Mouse (Mus musculus) testis, postnatal 10 days (tissue): ENCODE measurements around the gene Zfp281.

Experiments used
- DNase-seq: peaks from one replicate; pipeline ENCODE4 v3.0.0; 2021; ENCODE audit warnings: low spot score

Gene Zfp281

GRCm38 (mm10) chr1:136658456-136659227 is 33.9 kb downstream of the Zfp281 start:
- DNase-seq = no peak

- DNase-seq = no peak
These were observed 34.6 kb downstream of the Zfp281 start for GRCm38 (mm10) chr1:136659337-136659736.

- DNase-seq = no peak
These were observed 35.2 kb downstream of the Zfp281 start for GRCm38 (mm10) chr1:136659917-136660316.

- no peak for DNase-seq
These were observed 36.8 kb downstream of the Zfp281 start for GRCm38 (mm10) chr1:136661511-136661910.

GRCm38 (mm10) chr1:136661939-136662563 is 37.4 kb downstream of the Zfp281 start:
- no peak for DNase-seq

GRCm38 (mm10) chr1:136664921-136665582 is 40.4 kb downstream of the Zfp281 start:
- DNase-seq = no peak

GRCm38 (mm10) chr1:136666513-136666912 is 41.8 kb downstream of the Zfp281 start:
- DNase-seq = no peak

- no peak for DNase-seq
These were observed 45.2 kb downstream of the Zfp281 start for GRCm38 (mm10) chr1:136669926-136670325.

- DNase-seq = no peak
These were observed 45.7 kb downstream of the Zfp281 start for GRCm38 (mm10) chr1:136670421-136670820.

- DNase-seq = no peak
These were observed 47.2 kb downstream of the Zfp281 start for GRCm38 (mm10) chr1:136671767-136672434.

- DNase-seq = no peak
These were observed 47.9 kb downstream of the Zfp281 start for GRCm38 (mm10) chr1:136672564-136672963.

- DNase-seq = no peak
These were observed 48.6 kb downstream of the Zfp281 start for GRCm38 (mm10) chr1:136673293-136673692.

- no peak for DNase-seq
These were observed 50.1 kb downstream of the Zfp281 start for GRCm38 (mm10) chr1:136674548-136675455.

GRCm38 (mm10) chr1:136675736-136676444 is 51.2 kb downstream of the Zfp281 start:
- DNase-seq = no peak

- DNase-seq = no peak
These were observed 51.7 kb downstream of the Zfp281 start for GRCm38 (mm10) chr1:136676445-136676755.

GRCm38 (mm10) chr1:136677847-136678325 is 53.2 kb downstream of the Zfp281 start:
- no peak for DNase-seq

- no peak for DNase-seq
These were observed 54.1 kb downstream of the Zfp281 start for GRCm38 (mm10) chr1:136678836-136679235.
